Mouse (Mus musculus) spleen, adult 18-20 months (tissue): ENCODE measurements around the gene Cst8.
A peak's percentile ranks its signal among the peaks of the same experiment; 100 is the strongest.
"Not testable (repeated sequence)": the region's sequence is repeated elsewhere in the genome, so short reads cannot be mapped to it uniquely, and the experiment has no call there.

Experiments
- DNase-seq, 2 experiments: peaks; one replicate each; pipeline ENCODE4 v3.0.0; 2022; ENCODE audit warnings: mixed read lengths in 2 of 2

The Cst8 gene

DNA sequence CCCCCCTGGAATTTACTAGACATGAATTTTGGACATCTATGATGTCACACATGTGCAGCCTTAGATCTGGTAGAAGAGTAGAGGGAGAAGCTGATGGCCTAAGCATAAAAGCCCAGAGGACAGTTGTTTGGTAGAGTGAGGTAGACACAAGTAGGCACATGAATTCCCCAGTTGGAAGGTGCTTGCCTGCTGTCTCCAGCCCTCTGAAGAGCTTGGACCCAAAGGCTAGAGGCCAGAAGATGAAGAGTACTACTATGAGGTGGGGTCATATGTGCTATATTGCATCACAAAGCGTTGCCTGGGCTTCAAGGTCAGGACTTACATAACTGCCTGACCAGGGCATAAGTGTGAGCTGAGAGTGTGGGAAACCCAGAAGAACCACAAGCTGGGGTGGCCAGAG lies at the start of gene Cst8:
Gene Cst8, plus strand, starts transcription at position 301 of the 400 bp plus-strand sequence.
- DNase-seq: no peak

- DNase-seq: no peak
Observed at GRCm38 (mm10) chr2:148750058-148750457, 48.5 kb upstream of the Cst8 start, which contains the start of gene Cstl1. Gene Cstl1 (plus strand): TSS chr2:148750358.

DNA sequence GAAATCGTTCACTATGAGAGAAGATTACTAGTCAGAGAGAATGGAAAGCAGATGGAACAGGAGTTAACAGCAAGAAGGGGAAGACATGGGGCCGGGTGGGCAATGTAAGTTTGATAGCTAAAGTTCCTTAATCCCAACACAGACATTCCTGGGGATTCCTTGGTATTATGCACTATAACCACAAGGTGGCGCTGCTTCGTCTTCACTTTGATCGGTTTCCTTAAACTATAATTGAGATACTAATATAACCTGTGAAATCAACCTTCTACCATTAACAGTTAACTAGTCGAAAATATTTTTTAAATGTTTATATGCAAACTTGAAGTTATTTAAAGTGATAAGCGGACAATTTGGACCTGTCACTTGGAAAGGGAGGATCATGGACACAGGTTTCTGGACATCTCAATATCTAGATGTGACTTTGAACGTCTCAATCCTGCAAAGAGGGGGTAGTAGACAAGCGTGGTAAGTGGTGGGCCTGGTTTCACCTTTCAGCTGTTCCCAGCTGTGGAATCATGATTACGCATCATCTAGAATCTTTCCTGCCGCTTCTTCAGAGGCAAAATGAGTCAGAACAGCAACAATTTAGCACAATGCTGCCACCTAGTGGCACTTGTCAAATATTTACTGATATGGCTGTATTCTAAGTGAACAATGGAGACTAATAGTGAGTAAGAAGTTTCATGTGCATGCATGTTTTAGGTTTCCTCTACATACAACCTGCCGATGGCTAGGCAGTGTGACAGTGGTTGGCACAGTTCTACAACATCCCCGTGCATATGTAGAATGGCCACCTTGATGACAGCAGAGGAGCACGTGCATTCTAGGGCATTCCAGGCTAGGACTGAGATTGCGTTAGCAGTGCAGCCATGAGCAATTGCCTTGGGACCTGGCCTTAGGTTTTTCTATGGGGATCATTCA lies 46.4 kb upstream of the Cst8 start:
- DNase-seq: peak in 1 of 2 experiments; percentile 62

GRCm38 (mm10) chr2:148754310-148754846 lies 44.2 kb upstream of the Cst8 start:
- no peak for DNase-seq

GRCm38 (mm10) chr2:148763648-148764388 lies 34.8 kb upstream of the Cst8 start:
- DNase-seq: peak; percentile 33

GRCm38 (mm10) chr2:148771397-148771796 lies 27.2 kb upstream of the Cst8 start, which contains the start of gene Cst11:
Gene Cst11 (minus strand): TSS chr2:148771497.
- not testable (repeated sequence) for DNase-seq

GRCm38 (mm10) chr2:148781709-148782108 lies 16.9 kb upstream of the Cst8 start, which contains the start of gene 8030411F24Rik:
Gene 8030411F24Rik (plus strand): TSS chr2:148782009.
- no peak for DNase-seq

DNA sequence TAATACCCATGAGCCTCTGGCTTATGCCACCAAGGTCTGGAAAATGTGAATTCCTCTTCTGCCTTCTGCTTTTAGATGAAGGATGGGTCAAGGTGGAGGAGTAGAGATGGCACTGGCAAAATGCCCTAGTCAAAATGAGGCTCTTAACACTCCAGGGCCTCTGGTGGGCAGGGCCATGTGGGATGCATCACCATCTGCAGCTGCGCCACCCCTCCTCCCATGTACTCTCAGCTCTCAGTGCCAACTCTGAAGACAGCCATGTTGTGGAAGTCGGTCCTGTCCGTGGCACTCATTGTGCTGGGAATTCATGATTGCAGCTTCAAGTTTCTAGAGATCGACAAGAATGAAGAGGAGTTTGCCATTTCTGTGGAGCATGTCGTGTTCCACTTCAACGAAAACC lies 9.4 kb upstream of the Cst8 start, which contains the start of gene Cst12:
Gene Cst12, plus strand, starts transcription at position 220 of the 400 bp plus-strand sequence.
- no peak for DNase-seq

GRCm38 (mm10) chr2:148801491-148801921 lies 2.9 kb downstream of the Cst8 start:
- no peak for DNase-seq

DNA sequence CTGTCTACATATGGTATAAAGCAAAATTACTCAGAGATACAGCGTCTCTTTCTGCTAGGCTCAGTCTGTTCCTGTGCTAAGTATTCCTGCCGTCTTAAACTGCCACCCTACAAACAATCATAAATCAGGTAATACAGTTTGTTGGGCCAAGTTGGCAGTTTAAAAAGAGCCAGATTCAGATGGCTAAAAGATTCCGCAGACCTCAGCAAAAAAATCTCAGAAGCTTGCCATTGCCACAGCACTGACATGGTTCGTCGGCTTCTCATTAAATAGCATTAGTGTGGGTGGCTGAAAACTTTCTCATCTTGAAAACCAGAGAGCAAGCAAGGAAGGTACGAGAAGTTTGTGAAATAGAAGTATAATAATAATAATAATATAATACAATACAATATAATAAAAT lies 8.1 kb downstream of the Cst8 start:
- no peak for DNase-seq

DNA sequence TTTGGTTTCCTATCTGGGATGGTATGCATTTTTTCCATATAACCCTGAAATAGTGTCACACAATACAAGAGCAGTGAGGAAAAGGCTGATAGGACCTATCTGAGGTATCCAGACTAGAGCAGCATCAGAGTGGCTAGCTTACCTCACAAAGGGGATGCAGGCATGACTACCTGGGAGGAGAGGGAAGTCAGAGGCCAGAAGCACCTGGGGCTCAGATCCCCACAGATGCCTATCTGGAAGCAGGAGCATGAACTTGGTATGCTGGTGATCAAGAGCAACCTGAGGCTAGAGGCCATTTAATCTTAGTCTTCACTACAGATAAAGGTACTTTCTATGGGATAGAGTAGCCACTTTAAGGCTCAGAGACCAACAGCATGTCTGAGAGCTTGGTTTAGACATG lies 21.3 kb downstream of the Cst8 start, which contains the start of gene Cst13:
Gene Cst13, plus strand, starts transcription at position 173 of the 400 bp plus-strand sequence.
- DNase-seq: no peak

- no peak for DNase-seq
Observed at GRCm38 (mm10) chr2:148825986-148826385, 27.4 kb downstream of the Cst8 start.

GRCm38 (mm10) chr2:148834912-148835311 lies 36.3 kb downstream of the Cst8 start, which contains the start of gene Cst9:
Gene Cst9 (plus strand): TSS chr2:148835147.
- no peak for DNase-seq

DNA sequence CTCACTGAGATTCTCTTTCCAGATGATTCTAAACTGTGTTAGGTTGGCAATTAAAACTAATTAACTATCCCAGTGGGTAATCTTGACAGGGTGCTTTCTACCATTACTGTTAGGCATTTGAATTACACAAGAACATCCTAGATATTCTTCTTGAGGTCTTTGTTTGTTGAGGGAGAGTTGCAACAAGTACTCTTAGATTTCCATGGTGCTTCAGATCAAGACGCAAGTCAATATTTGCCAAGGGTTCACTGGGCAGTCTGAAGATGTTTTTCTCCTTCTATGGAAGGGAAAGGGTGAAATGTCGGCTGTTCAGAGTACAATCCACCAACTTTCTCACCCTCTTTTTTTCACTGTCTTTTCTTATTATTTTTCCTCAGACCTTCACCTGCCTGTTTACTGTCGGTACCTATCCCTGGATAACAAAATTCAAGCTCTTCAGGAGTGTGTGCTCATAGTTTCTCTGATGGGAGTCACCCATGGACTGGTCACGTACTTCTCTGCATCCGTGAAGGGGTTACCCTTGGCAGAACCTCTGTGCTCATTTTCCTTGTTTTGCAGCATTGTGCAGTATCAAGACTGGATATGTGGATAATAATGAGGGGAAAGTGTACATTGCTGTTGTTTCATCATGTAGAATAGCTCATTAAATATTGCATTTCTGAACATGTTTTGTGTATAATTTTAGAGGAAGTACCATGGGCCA lies 39.6 kb downstream of the Cst8 start:
- no peak for DNase-seq

GRCm38 (mm10) chr2:148839224-148839623 lies 40.6 kb downstream of the Cst8 start:
- no peak for DNase-seq

- DNase-seq: peak; percentile 38 to 80
Observed at GRCm38 (mm10) chr2:148851116-148851906, 52.7 kb downstream of the Cst8 start.
